Mouse (Mus musculus): ENCODE measurements around the gene Col18a1.
A peak's percentile ranks its signal among the peaks of the same experiment; 100 is the strongest.

Gene Col18a1

GRCm38 (mm10) chr10:77165963-77166717, at the start of gene Col18a1:
Gene Col18a1 (minus strand): TSS chr10:77166548.
- no peak for DNase-seq (ENCODE audit: low spot score in 2 of 2)

DNA sequence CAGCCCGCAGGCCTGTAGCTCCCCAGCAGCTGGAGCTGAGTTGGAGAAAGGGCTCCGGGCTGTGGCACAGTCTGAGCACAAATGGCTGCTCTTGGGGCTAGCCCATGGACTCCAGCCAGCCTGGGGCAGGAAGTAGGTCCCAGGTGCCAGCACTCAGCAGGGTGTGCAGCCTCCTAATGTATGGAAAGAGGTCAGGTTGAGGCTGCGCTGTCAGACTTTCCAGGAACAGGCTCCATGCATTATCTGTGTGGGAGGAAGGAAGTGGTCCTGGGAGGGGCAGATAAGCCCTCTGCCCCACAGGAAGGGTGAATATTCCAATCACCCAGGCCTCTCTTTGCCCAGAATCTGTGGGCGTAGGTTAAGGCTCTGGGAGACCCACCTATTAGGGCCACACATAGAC, 49.3 kb upstream of the Col18a1 start:
- no peak for DNase-seq (ENCODE audit: low spot score in 2 of 2)

GRCm38 (mm10) chr10:77214586-77214985, 48.2 kb upstream of the Col18a1 start:
- no peak for DNase-seq (ENCODE audit: low spot score in 2 of 2)

- no peak for DNase-seq (ENCODE audit: low spot score in 2 of 2)
Measured at GRCm38 (mm10) chr10:77213483-77213882, 47.1 kb upstream of the Col18a1 start.

GRCm38 (mm10) chr10:77212354-77213120, 46.2 kb upstream of the Col18a1 start:
- no peak for DNase-seq (ENCODE audit: low spot score in 2 of 2)

DNA sequence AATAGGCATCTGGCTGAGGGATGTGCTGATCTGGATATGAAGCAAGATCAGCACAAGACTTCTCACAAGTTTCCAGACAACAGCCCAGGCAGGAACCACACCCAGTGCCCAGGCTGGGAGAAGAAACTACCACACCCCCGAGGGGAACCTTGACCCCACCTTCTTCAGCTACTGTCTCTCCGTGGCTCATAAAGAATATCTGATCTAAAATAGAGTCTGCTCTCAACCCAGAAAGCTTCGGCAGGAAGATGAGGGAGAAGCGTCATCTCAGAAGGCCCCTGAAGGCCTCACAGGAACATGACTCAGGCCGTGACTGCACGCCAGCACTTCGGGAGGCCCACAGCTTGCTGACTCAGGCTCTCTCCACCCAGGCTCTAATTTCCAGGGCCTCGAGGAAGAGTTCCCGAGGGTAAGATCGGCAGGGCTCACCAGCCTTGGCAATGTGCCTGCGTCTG, 44.8 kb upstream of the Col18a1 start:
- DNase-seq (ENCODE audit: low spot score in 2 of 2) = no peak

DNA sequence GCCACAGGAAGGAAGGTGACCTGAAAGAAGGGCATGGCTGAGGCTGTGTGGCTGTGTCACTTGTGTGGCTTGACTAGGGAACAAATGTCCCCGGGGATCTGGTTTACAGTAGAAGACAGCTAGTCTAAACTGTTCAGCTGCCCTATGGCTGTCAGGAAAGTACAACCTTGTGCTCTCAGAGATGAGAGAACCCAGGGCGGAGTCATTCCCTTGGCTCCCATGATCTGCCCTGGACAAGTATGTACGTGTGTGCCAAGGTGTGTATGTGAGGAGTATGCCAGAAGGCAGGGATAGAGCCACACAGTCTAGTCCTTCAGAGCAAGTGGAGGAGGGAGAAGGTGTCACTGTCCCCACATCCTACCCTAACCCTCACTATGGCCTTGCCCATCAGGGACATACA, 44.3 kb upstream of the Col18a1 start:
- no peak for DNase-seq (ENCODE audit: low spot score in 2 of 2)

- no peak for DNase-seq (ENCODE audit: low spot score in 2 of 2)
Measured at GRCm38 (mm10) chr10:77209261-77209660, 42.9 kb upstream of the Col18a1 start.

DNA sequence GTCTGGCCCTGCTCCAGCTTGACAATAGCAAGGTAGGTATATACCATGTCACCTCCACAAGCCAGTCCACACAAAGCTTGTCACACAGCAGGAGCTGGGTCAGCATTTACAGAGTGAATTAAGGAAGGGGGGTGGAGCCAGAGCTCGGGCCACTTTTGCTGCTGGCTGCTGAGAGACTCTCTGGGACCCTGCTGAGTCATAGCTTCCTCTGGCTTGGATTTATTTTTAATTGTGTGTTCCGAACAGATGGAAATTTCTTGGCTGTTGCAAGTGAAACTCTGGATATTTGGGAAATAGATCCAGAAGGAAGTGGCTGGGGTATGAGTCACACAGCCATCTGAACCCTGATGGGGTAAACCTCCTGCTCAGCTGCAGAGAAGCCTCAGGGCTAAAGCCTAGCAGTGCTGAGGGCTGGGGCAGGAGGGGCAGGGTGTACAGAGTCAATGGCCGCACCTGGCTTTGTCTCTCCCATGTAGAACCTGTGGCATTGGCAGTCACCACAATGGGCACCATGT, 40.3 kb upstream of the Col18a1 start:
- peak in 1 of 2 experiments; percentile 36 for DNase-seq (ENCODE audit: low spot score in 2 of 2)

DNA sequence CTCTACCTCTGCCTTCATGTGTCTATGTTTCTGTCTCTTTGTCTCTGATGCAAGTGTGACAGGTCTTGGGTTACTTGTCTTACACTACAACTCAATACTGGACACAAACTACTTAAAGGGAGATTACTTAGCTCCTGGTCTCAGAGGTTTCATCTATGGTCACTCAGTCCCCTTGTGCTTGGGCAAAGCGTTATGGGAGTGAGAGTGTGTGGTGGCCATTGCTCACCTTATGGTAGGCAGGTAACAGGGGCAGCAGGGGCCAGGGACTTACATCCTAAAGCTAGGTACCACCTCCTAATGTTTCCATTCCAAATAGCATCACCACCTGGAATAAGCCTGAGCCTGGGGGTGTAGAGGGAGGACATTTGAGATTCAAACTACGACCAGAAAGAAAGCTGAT, 39.8 kb upstream of the Col18a1 start:
- no peak for DNase-seq (ENCODE audit: low spot score in 2 of 2)

- DNase-seq (ENCODE audit: low spot score in 2 of 2) = no peak
Measured at GRCm38 (mm10) chr10:77203960-77204359, 37.6 kb upstream of the Col18a1 start.

DNA sequence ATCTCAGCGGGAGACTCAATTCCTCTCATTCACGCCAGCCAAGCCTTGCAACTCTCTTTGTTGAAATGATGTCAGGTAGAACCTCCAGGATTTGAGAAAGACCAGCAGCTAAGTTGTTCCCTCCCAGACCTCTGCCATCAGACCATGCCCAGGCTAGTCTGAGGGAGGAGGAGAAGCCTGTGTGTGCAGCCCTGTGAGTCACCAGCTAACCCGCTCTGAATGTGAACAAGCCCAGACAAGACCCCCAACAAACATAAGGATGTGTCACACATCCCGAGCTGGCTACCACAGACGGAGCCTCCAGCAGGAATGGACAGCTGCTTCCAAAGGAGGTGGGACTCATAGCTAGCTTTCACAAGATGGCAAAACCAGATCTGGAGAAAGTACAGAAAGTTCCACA, 35.6 kb upstream of the Col18a1 start:
- DNase-seq (ENCODE audit: low spot score in 2 of 2) = no peak

GRCm38 (mm10) chr10:77200295-77200694, 33.9 kb upstream of the Col18a1 start:
- DNase-seq (ENCODE audit: low spot score in 2 of 2) = no peak

DNA sequence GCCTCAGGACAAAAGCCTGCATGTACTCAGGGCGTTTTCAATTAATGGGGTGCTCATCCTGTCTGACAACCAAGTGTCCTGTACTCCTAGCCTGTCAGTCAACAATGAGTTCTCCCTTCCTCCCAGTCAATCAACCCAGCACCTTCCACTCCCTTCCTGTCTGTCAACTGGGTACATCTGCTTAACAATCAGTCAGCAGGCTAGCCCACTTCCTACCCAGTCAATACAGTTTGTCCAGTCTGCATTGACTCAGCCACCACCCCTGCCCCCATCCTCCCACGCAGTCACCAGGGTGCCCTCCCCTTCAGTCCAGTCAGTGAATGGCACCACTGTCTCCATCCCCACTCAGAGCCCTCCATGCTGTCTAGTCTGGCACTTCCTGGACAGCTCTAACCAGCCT, 32.9 kb upstream of the Col18a1 start:
- DNase-seq (ENCODE audit: low spot score in 2 of 2) = no peak

- no peak for DNase-seq (ENCODE audit: low spot score in 2 of 2)
Measured at GRCm38 (mm10) chr10:77197469-77198209, 31.3 kb upstream of the Col18a1 start.

- DNase-seq (ENCODE audit: low spot score in 2 of 2) = no peak
Measured at GRCm38 (mm10) chr10:77196676-77197075, 30.3 kb upstream of the Col18a1 start.

DNA sequence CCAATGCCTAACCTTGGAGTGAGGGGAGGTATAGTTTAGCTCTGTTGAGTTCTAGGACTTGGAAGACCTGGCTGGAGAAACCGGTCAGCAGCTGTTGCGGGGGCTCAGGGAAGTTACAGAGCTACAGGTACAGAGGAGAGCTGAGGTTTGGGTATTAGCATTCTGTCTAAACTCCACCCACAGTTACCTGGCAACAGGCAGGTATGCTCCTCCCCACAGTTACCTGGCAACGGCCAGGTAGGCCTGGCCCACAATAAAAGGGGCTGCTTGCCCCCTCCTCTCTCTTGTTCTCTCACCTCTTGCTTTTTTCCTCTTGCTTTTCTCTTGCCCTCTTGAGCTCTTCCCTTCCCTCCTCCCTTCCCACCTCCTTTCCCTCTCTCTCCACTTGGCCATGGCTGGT, 29.8 kb upstream of the Col18a1 start:
- DNase-seq (ENCODE audit: low spot score in 2 of 2) = no peak

DNA sequence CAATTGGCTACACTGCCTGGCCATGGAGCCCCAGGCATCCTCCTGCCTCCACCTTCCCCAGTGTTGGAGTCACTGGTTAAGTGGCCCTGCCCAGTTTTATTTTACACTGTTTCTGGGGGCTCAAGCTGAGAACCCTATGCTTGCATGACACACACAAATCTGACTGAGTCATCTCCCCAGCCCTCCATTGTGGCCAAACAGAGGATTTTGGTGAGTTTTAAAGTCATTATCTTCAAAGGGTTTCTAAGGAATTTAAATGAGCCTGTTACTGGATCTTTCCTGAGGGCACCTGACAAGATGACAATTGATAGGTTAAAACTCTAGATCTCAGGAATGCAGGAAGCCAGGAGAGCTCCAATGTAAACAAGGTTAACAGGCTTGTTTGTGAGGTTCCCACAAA, 27.1 kb upstream of the Col18a1 start:
- no peak for DNase-seq (ENCODE audit: low spot score in 2 of 2)

- DNase-seq (ENCODE audit: low spot score in 2 of 2) = no peak
Measured at GRCm38 (mm10) chr10:77192745-77193144, 26.4 kb upstream of the Col18a1 start.

- no peak for DNase-seq (ENCODE audit: low spot score in 2 of 2)
Measured at GRCm38 (mm10) chr10:77190967-77191915, 24.9 kb upstream of the Col18a1 start.

DNA sequence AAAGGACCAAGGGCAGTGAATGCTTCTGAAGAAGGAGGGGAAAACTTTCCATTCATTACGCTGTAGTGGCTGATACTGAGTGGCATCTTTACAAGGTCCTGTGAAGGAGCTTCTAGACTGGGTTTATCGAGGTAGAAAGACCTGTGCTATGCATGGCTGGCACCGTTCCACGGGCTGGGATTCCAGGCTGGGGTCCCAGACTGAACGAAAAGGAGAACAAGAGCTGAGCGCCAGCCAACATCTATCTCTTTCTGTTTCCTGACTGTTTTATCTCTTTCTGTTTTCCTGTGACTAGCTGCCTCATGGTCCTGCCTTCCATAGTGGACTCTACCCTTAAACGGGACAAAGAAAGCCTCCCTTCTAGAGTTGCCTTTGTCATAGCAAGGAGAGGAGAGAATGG, 21.1 kb upstream of the Col18a1 start:
- no peak for DNase-seq (ENCODE audit: low spot score in 2 of 2)

All from frontal cortex, postnatal 25 days (tissue).